Comparison of ENCODE assay signal across 18 mouse cellular contexts in genomic region chr1:135523344-135523743, GRCm38 (mm10).
DNase-seq lines count a peak whose midpoint lies in the region; ATAC-seq and TF ChIP-seq lines count a peak whose summit lies in the region.
"Had no signal": no experiment of that assay in that cellular context is flagged by ENCODE, and none has a peak within 500 bp of the region (broad histone marks: within the 10 kb centered on the region; RNA-seq: fewer than 3 reads in every experiment).

No protein-coding gene starts in this region.

- peak overlapping the region; percentile 46 for H3K27ac ChIP-seq in gastrocnemius, adult 2 months
- H3K27ac ChIP-seq in hindbrain, embryonic 16.5 days (ENCODE audit: low read depth, low read length), result no peak overlapping the region
- H3K27ac ChIP-seq in hindbrain, postnatal 0 days, result no peak overlapping the region
- H3K27ac ChIP-seq in lung, postnatal 0 days (ENCODE audit: low read length), result no peak overlapping the region
- H3K27ac ChIP-seq in stomach, embryonic 16.5 days (ENCODE audit: low read length), result peak overlapping the region; percentile 79
- H3K27ac ChIP-seq: liver, embryonic 13.5 days had no signal

- H3K36me3 ChIP-seq in hindbrain, embryonic 16.5 days (ENCODE audit: control insufficient read depth, insufficient read depth, low read length), result peaks cover 8% of the 10 kb centered on the region
- peaks cover 6% of the 10 kb centered on the region; the same call in 1 of the 2 replicates for H3K36me3 ChIP-seq in hindbrain, postnatal 0 days (ENCODE audit: insufficient read depth, low read length)
- H3K36me3 ChIP-seq in lung, postnatal 0 days (ENCODE audit: insufficient read depth, low read length), result no peaks in the 10 kb centered on the region
- H3K36me3 ChIP-seq in stomach, embryonic 16.5 days (ENCODE audit: control insufficient read depth, insufficient read depth, low read length), result no peaks in the 10 kb centered on the region
- H3K36me3 ChIP-seq: liver, embryonic 13.5 days had no signal

- WGBS in hindbrain, embryonic 16.5 days, result 69% methylated on average over 2 of the region's 2 CpGs
- 76% methylated on average over 2 of the region's 2 CpGs for WGBS in hindbrain, postnatal 0 days
- WGBS in lung, postnatal 0 days, result 65% methylated on average over 2 of the region's 2 CpGs
- 59% methylated on average over 2 of the region's 2 CpGs for WGBS in stomach, embryonic 16.5 days

- H3K9ac ChIP-seq in hindbrain, embryonic 16.5 days (ENCODE audit: low read depth, low read length), result no peak overlapping the region
- H3K9ac ChIP-seq in hindbrain, postnatal 0 days (replicated peaks; ENCODE audit: low read length), result no peak overlapping the region
- no peak overlapping the region for H3K9ac ChIP-seq in lung, postnatal 0 days (replicated peaks; ENCODE audit: low read depth)
- no peak overlapping the region for H3K9ac ChIP-seq in stomach, embryonic 16.5 days (ENCODE audit: low read length)
- H3K9ac ChIP-seq: liver, embryonic 13.5 days had no signal

- H3K4me3 ChIP-seq in gastrocnemius, adult 2 months, result no peak overlapping the region
- no peak overlapping the region for H3K4me3 ChIP-seq in hindbrain, embryonic 16.5 days (ENCODE audit: low read length)
- H3K4me3 ChIP-seq in hindbrain, postnatal 0 days (ENCODE audit: low read length), result no peak overlapping the region
- no peak overlapping the region for H3K4me3 ChIP-seq in lung, postnatal 0 days (ENCODE audit: low read depth, low read length)
- no peak overlapping the region for H3K4me3 ChIP-seq in stomach, embryonic 16.5 days (replicated peaks; ENCODE audit: low read length)
- H3K4me3 ChIP-seq: erythroblast, embryonic 14.5 days; hindbrain, embryonic 10.5 days; liver, embryonic 13.5 days had no signal

- intact Hi-C loops in gastrocnemius, adult 2 months (cut with DNase I), result no loop called here

- peaks cover 13% of the 10 kb centered on the region for H3K4me1 ChIP-seq in hindbrain, embryonic 16.5 days (ENCODE audit: control insufficient read depth, insufficient read depth, low read depth, low read length)
- H3K4me1 ChIP-seq in hindbrain, postnatal 0 days (ENCODE audit: insufficient read depth, low read length), result peaks cover 13% of the 10 kb centered on the region; the same call in 1 of the 2 replicates
- 0 out of 2 replicates have a peak, but pooled peaks cover 3% of the 10 kb centered on the region for H3K4me1 ChIP-seq in lung, postnatal 0 days (ENCODE audit: insufficient read depth, low read depth, low read length)
- H3K4me1 ChIP-seq in stomach, embryonic 16.5 days (ENCODE audit: control insufficient read depth, insufficient read depth, low read length), result peaks cover 16% of the 10 kb centered on the region
- H3K4me1 ChIP-seq: liver, embryonic 13.5 days had no signal

- H3K9me3 ChIP-seq in hindbrain, embryonic 16.5 days (ENCODE audit: control insufficient read depth, low read length), result no peaks in the 10 kb centered on the region
- H3K9me3 ChIP-seq in hindbrain, postnatal 0 days (ENCODE audit: low read length), result no peaks in the 10 kb centered on the region
- no peaks in the 10 kb centered on the region for H3K9me3 ChIP-seq in lung, postnatal 0 days (ENCODE audit: low read length)
- no peaks in the 10 kb centered on the region for H3K9me3 ChIP-seq in stomach, embryonic 16.5 days (replicated peaks; ENCODE audit: control insufficient read depth, low read length)
- H3K9me3 ChIP-seq: liver, embryonic 13.5 days had no signal

- no peak for TF ChIP-seq CTCF in gastrocnemius, adult 2 months (IDR thresholded peaks at IDR 0.05)
- no peak for TF ChIP-seq CTCF in hindbrain, postnatal 0 days (IDR thresholded peaks at IDR 0.05; ENCODE audit: low read depth)
- TF ChIP-seq CTCF in lung, postnatal 0 days (IDR thresholded peaks at IDR 0.05), result no peak

- DNase-seq in gastrocnemius, adult 2 months, result no peak
- DNase-seq in gastrocnemius, postnatal 4 days (ENCODE audit: low spot score in 2 of 2), result no peak
- no peak for DNase-seq in hindbrain, postnatal 0 days (ENCODE audit: low spot score)
- no peak for DNase-seq in lung, postnatal 0 days (ENCODE audit: low spot score)
- DNase-seq in lung, postnatal 4 days, result no peak
- DNase-seq in right cerebral cortex, postnatal 10 days (ENCODE audit: low spot score in 2 of 2), result no peak
- DNase-seq: adrenal gland, adult 8-10 months; cerebellum, adult 9-10 months; embryo, embryonic 11 days; kidney, adult 8-10 months; liver, embryonic 13.5 days; retina, postnatal 1 day; spleen, adult 18-20 months; thymus, adult 18-20 months had no signal

- ATAC-seq in hindbrain, embryonic 16.5 days, result peak; percentile 15; the same call in 1 of the 2 replicates
- no peak for ATAC-seq in hindbrain, postnatal 0 days
- ATAC-seq in lung, postnatal 0 days, result peak; percentile 43; the same call in 1 of the 2 replicates
- ATAC-seq in stomach, embryonic 16.5 days (ENCODE audit: insufficient read depth, low FRiP score), result peak; percentile 41; the same call in 1 of the 2 replicates

- TF ChIP-seq EP300 in lung, postnatal 0 days (IDR thresholded peaks at IDR 0.05), result no peak

- H3K4me2 ChIP-seq in hindbrain, embryonic 16.5 days (ENCODE audit: low read length), result no peak overlapping the region
- H3K4me2 ChIP-seq in hindbrain, postnatal 0 days (ENCODE audit: low read depth, low read length), result no peak overlapping the region
- no peak overlapping the region for H3K4me2 ChIP-seq in lung, postnatal 0 days (replicated peaks; ENCODE audit: low read depth, low read length)
- H3K4me2 ChIP-seq in stomach, embryonic 16.5 days (ENCODE audit: low read depth, low read length), result no peak overlapping the region
- H3K4me2 ChIP-seq: liver, embryonic 13.5 days had no signal

- H3K27me3 ChIP-seq in hindbrain, embryonic 16.5 days (replicated peaks; ENCODE audit: control insufficient read depth, insufficient read depth, low read length), result no peaks in the 10 kb centered on the region
- H3K27me3 ChIP-seq in hindbrain, postnatal 0 days (ENCODE audit: insufficient read depth, low read length), result no peaks in the 10 kb centered on the region
- H3K27me3 ChIP-seq in lung, postnatal 0 days (replicated peaks; ENCODE audit: insufficient read depth, low read length), result no peaks in the 10 kb centered on the region
- H3K27me3 ChIP-seq in stomach, embryonic 16.5 days (ENCODE audit: control insufficient read depth, insufficient read depth, low read length), result no peaks in the 10 kb centered on the region
- H3K27me3 ChIP-seq: liver, embryonic 13.5 days had no signal

Comparison
In these comparisons a context has a peak if more than half of its experiments do, and no peak if none do; other contexts are left out.
1. H3K27ac ChIP-seq: peak in gastrocnemius, adult 2 months (single experiment) and stomach, embryonic 16.5 days (single experiment); none in hindbrain, embryonic 16.5 days (single experiment), hindbrain, postnatal 0 days (single experiment) and lung, postnatal 0 days (single experiment).